Mouse (Mus musculus) heart, adult 9 months (tissue): ENCODE measurements around the gene Jak1.
A peak's percentile ranks its signal among the peaks of the same experiment; 100 is the strongest.

Source experiments
- DNase-seq, 2 experiments: peaks; one replicate each; pipeline ENCODE4 v3.0.0; 2022; ENCODE audit warnings: low spot score in 2 of 2

Gene Jak1

GRCm38 (mm10) chr4:101192241-101192976 lies 72.7 kb downstream of the Jak1 start:
- no peak for DNase-seq

GRCm38 (mm10) chr4:101187381-101187780 lies 77.7 kb downstream of the Jak1 start:
- no peak for DNase-seq

DNA sequence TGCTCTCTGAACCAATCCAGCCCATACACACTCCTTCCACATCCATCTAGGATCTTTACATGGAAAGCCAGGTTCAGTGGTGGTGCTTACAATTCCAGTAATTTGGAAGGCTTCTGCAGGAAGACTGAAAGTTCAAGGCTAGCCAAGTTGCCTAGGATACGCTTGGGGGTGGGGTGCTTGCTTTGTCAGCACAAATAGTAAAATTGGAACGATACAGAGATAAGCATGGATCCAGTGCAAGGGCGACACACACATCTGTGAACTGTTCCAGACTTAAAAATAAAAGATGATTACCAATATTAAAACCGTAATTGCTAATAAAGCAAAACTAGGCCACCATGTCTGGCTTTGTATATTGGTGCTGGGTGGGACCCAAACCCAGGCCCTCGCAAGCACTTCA lies 78.5 kb downstream of the Jak1 start:
- no peak for DNase-seq

GRCm38 (mm10) chr4:101185216-101185615 lies 79.9 kb downstream of the Jak1 start:
- no peak for DNase-seq

DNA sequence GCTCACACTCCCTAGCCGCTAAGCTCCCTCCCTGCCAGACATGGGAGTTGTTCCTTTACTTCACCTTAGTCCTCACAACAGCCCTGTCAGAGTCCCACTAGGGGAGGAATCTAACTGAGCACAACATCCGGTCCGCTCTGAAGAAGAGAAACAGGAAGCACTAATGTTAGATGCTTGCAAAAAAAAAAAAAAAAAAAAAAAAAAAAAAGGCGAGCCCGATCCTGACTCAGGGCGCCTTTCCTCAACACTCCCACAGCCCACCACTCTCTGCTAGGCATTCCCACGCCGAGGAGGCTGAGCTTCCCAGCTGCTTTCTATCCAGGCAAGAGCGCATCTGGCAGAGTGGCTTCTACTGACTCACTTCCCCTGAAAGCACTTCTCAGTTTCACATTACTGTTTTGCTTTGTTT lies 82.5 kb downstream of the Jak1 start:
- peak; percentile 57 to 66 for DNase-seq

GRCm38 (mm10) chr4:101180681-101181080 lies 84.4 kb downstream of the Jak1 start:
- DNase-seq: no peak

DNA sequence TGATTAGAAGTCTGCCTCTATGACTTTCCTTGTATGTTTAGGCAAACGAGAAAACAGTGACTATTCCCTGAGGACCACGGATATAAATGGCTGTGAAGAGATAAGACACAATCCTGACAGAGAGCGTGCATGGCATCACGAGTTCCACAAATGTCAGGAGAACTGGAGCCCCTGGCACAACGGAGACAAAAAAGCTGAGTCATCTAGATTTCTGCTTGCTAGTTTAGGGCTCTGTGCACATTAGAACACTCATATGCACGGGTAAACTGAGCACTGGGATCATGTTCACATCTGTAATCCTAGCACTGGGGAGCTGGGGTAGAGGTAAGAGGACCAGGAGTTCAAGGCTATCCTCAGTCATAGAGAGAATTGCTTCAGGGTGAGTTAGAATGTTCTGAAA lies 85.2 kb downstream of the Jak1 start:
- no peak for DNase-seq

GRCm38 (mm10) chr4:101179076-101179475 lies 86.0 kb downstream of the Jak1 start:
- DNase-seq: no peak

DNA sequence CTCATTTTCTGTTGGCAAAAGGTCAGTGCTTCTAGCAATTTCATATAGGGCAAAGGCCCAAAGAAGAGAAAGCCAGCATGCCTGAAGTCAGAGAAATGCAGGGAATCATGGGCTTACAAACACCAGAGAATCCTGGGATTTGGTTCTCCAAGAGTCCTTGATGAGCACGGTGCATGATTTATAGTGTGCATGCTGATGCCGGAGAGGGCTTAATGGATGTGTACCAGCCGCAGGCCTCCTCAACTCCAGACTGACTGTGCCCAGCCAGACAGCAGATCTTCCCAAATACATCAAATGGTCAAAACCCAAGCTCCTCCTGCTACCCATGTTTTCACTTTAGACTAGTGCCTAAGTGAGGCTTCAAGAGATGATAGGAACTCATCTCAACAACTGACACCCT lies 87.3 kb downstream of the Jak1 start:
- DNase-seq: no peak

- peak; percentile 75 to 77 for DNase-seq
Observed at GRCm38 (mm10) chr4:101176123-101176522, 89.0 kb downstream of the Jak1 start.

DNA sequence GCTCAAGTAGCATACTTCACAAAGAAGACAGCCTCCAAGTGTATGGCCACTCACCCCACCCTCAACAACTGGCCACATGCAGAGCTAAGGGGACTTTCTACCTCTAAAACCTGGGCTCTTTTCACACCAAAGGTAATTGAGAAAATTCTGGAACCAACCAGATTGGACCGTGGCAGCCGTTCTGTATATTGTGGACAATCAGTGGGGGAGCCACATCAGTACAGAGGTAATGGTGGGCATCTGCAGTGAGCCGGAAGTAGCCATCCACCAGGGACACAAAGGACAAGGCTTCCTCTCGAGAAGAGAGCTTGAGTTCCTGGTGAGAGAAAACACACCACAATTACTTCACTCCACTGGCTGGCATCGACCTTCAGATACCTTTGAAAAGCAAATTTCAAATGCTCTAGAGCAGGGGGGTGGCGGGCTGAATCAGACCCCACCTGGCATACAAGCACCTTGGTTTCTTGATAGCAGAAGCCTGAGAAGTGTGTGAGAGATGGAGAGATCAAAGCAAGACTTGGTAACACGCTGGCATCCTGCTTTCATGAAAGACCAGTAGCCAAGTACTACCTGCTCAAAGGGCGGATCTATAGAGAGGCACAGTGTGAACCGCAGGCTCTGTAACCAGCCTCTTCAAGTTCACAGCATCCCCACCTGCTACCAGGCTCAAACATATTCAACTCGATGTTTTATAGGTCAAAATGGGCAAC lies 90.0 kb downstream of the Jak1 start:
- DNase-seq: no peak

DNA sequence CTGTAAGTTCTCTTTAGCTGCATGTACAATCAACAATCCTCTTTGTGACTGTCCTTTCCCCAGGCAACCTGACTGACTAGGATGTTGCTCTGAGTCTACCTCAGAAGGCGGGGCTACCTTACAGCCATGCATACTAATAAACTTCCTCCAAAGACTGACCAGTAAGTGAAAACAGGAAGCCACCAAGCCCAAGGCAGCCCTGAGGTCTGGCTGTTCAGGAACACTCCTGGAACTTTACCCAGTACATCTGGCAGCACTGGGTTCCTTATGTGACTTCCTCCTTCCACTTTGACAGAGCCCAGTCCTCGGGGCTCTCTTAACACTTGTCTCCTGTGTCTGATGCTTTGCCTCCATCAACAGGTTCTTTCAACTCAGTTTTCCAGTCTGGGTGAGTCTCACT lies 92.3 kb downstream of the Jak1 start:
- peak; percentile 26 to 52 for DNase-seq

DNA sequence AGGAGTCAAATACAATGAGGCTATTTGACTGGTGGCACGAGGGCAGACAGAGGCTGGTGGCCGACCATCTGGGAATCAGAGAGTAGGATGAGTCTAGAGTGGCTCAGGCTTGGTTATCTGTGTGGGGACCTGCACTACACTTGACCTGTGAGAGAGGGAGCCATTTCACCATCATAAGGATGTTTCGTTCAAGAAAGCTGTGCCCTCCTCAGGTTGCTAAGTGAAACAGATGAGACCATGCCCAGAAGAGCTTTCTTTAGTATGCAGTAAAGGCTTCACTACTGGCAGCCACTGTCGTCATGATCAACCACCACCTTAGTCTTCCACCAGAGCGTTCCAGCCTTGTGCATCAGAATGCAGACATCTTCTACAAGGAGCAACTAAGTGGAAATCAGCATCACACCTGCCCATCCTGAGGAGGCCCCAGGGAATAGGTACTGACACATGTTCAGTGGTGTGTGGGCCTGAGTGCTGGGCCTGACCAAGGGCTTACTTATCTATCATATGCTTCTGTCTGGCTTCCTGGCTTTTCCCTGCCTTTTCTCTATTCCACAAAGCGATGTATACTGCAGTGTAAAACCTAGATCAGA lies 96.8 kb downstream of the Jak1 start:
- peak in 1 of 2 experiments; percentile 60 for DNase-seq

GRCm38 (mm10) chr4:101167777-101168176 lies 97.3 kb downstream of the Jak1 start:
- no peak for DNase-seq

- no peak for DNase-seq
Observed at GRCm38 (mm10) chr4:101165776-101166175, 99.3 kb downstream of the Jak1 start.

DNA sequence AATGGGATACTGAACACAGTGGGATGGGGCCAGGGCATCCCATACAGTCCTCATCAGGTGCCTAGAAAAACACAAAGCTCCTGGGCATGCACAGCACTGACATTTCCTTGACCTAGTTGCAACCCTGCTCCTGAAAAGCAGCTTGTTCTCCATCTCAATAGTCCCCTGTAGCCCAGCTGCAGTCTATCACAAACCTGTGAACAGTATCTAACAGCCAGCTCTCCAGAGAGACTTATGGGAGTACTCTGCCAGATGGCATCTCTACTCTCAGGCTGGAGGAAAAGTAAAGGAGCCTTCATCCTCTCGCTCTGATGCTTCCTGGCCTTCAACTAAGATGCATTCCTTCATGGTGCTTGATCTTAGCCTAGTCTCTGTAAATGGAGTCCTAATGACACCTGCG lies 100.4 kb downstream of the Jak1 start:
- DNase-seq: no peak

GRCm38 (mm10) chr4:101164189-101164588 lies 100.9 kb downstream of the Jak1 start:
- no peak for DNase-seq

DNA sequence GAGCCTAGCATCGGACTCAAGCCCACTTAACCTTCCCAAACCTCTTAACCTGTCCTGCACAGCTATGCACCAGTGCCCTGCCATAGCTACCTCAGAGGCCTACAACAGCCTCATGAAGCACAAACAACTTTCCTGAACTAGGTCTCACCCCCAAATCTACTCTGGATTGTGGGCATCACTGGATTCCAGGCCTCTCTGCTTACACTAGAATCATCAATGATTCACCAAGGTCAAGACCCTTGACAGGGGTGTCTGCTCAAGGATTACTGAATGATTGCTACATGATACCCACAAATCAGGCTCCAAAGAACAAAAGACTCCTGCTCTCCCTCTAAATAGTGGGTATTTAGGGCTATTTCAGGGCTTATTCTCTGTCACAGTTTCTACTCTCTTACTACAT lies 104.3 kb downstream of the Jak1 start:
- DNase-seq: no peak

GRCm38 (mm10) chr4:101159191-101159764 lies 105.8 kb downstream of the Jak1 start:
- DNase-seq: no peak

GRCm38 (mm10) chr4:101158282-101158681 lies 106.8 kb downstream of the Jak1 start:
- no peak for DNase-seq

GRCm38 (mm10) chr4:101157476-101157875 lies 107.6 kb downstream of the Jak1 start:
- no peak for DNase-seq

DNA sequence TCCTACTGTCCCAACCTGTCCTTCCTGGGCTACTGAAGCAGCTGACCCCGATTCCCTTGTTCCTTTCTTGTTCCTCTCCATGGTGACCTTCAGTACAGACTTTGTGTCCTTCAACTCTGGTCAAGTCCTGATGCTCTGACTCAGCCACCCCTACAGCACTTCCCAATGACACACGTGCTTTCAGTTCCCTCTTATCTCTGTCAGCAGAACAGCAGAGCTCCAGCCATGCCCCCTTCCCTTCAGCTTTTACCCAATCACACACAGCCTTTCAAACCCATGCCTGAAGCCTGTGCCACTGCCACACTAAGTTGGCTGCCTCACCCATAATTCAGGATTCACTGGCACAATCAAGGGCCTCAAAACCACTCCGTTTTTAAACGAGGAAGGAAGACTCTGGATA lies 109.5 kb downstream of the Jak1 start:
- peak in 1 of 2 experiments; percentile 19 for DNase-seq
